Mouse (Mus musculus) midbrain, embryonic 15.5 days (tissue): ENCODE measurements around the gene Parvb. TPM values are rescaled to one million over a fixed set of nuclear protein-coding genes. Genes with fewer than 3 reads are reported as not detected.
A peak's percentile ranks its signal among the peaks of the same experiment; 100 is the strongest.

Experiments
- ATAC-seq: fragments of 200-750 bp; cut with Nextera tagmentation; replicated peaks from 2 replicates; pipeline ENCODE4 v1.8.0; 2017; ENCODE audit warnings: moderate TSS enrichment
- H3K27ac ChIP-seq: fragments of 300-500 bp; sonication (generic); 2 replicates; pipeline ENCODE4 v1.5.1; 2015; ENCODE audit warnings: mild to moderate bottlenecking, inconsistent platforms
- H3K27me3 ChIP-seq: fragments of 300-500 bp; sonication (generic); replicated peaks from 2 replicates; pipeline ENCODE4 v1.6.1; 2015; ENCODE audit warnings: inconsistent platforms
- H3K36me3 ChIP-seq: fragments of 300-500 bp; sonication (generic); replicated peaks from 2 replicates; pipeline ENCODE4 v1.6.1; 2015; ENCODE audit warnings: inconsistent platforms
- H3K4me1 ChIP-seq: fragments of 300-500 bp; sonication (generic); 2 replicates; pipeline ENCODE4 v1.6.1; 2015; ENCODE audit warnings: inconsistent platforms
- H3K4me2 ChIP-seq: fragments of 300-500 bp; sonication (generic); 2 replicates; pipeline ENCODE4 v1.6.1; 2015; ENCODE audit warnings: inconsistent platforms, mild to moderate bottlenecking, moderate library complexity
- H3K4me3 ChIP-seq: fragments of 300-500 bp; sonication (generic); 2 replicates; pipeline ENCODE4 v1.5.1; 2015; ENCODE audit warnings: mild to moderate bottlenecking, inconsistent platforms
- H3K9ac ChIP-seq: fragments of 300-500 bp; sonication (generic); 2 replicates; pipeline ENCODE4 v1.6.1; 2015; ENCODE audit warnings: mild to moderate bottlenecking, inconsistent platforms
- H3K9me3 ChIP-seq: fragments of 300-500 bp; sonication (generic); 2 replicates; pipeline ENCODE4 v1.6.1; 2016; ENCODE audit warnings: inconsistent platforms
- WGBS: fragments of 180-500 bp; shearing (Covaris S2); methylation state at CpG from one replicate; pipeline ENCODE4 v1.1.7; 2015; ENCODE audit warnings: mixed read lengths; 5-methylcytosine and 5-hydroxymethylcytosine counted together
- polyA plus RNA-seq: library from polyadenylated mRNA; unstranded; fragments of >200 nt; fragmentation: Nextera tagmentation; extraction: Ambion mirVana; gene quantifications from 2 replicates; pipeline ENCODE4 v1.2.1, GENCODE M21; 2015

Parvb gene
- 4.2 and 5.4 TPM in 2 replicates for polyA plus RNA-seq

GRCm38 (mm10) chr15:84231721-84232561 lies at the start of gene Parvb:
TSS of gene Parvb (plus strand) at chr15:84232043.
- Histone ChIP-seq H3K36me3 (no peaks in the 10 kb centered on the region), H3K9ac (peak within 1 kb of the TSS; percentile 28), H3K4me2 (peak within 1 kb of the TSS; percentile 86), H3K9me3 (no peaks in the 10 kb centered on the region), H3K4me3 (peak within 1 kb of the TSS; percentile 37), H3K4me1 (peaks cover 44% of the 10 kb centered on the region), H3K27me3 (no peaks in the 10 kb centered on the region), H3K27ac (peak within 1 kb of the TSS; percentile 74)
- ATAC-seq = peak; percentile 54
- WGBS = under 1% methylated on average over 53 of the region's 53 CpGs

- H3K27ac ChIP-seq = no peak overlapping the region
- ATAC-seq = no peak
- H3K27me3 ChIP-seq = no peaks in the 10 kb centered on the region
- 64% methylated on average over 1 of the region's 1 CpGs for WGBS
- no peaks in the 10 kb centered on the region for H3K36me3 ChIP-seq
- H3K4me2 ChIP-seq = no peak overlapping the region
- H3K9ac ChIP-seq = no peak overlapping the region
- H3K4me3 ChIP-seq = no peak overlapping the region
- no peaks in the 10 kb centered on the region for H3K9me3 ChIP-seq
- no peaks in the 10 kb centered on the region for H3K4me1 ChIP-seq
Measured at GRCm38 (mm10) chr15:84183967-84184366, 47.9 kb upstream of the Parvb start.

- H3K4me1 ChIP-seq = no peaks in the 10 kb centered on the region
- H3K4me2 ChIP-seq = no peak overlapping the region
- H3K9ac ChIP-seq = no peak overlapping the region
- H3K27ac ChIP-seq = no peak overlapping the region
- no peaks in the 10 kb centered on the region for H3K36me3 ChIP-seq
- ATAC-seq = no peak
- 49% methylated on average over 4 of the region's 4 CpGs for WGBS
- H3K9me3 ChIP-seq = no peaks in the 10 kb centered on the region
- H3K4me3 ChIP-seq = no peak overlapping the region
- H3K27me3 ChIP-seq = no peaks in the 10 kb centered on the region
Measured at GRCm38 (mm10) chr15:84186196-84186595, 45.6 kb upstream of the Parvb start.

GRCm38 (mm10) chr15:84188887-84189530 lies 42.8 kb upstream of the Parvb start:
- WGBS = 56% methylated on average over 2 of the region's 2 CpGs
- Histone ChIP-seq H3K27ac (no peak overlapping the region), H3K4me2 (no peak overlapping the region), H3K4me1 (peaks cover 17% of the 10 kb centered on the region), H3K9me3 (no peaks in the 10 kb centered on the region), H3K9ac (no peak overlapping the region), H3K36me3 (no peaks in the 10 kb centered on the region), H3K4me3 (no peak overlapping the region), H3K27me3 (no peaks in the 10 kb centered on the region)
- ATAC-seq = no peak

- Histone ChIP-seq H3K9me3 (no peaks in the 10 kb centered on the region), H3K27me3 (no peaks in the 10 kb centered on the region), H3K4me2 (no peak overlapping the region), H3K4me1 (peaks cover 17% of the 10 kb centered on the region), H3K36me3 (no peaks in the 10 kb centered on the region), H3K4me3 (no peak overlapping the region), H3K9ac (no peak overlapping the region), H3K27ac (no peak overlapping the region)
- ATAC-seq = no peak
- WGBS = 51% methylated on average over 3 of the region's 3 CpGs
Measured at GRCm38 (mm10) chr15:84189881-84190280, 42.0 kb upstream of the Parvb start.

- WGBS = 2% methylated on average over 9 of the region's 9 CpGs
- ATAC-seq = peak; percentile 6; the same call in 1 of the 2 replicates
Measured at GRCm38 (mm10) chr15:84191724-84192057, 40.2 kb upstream of the Parvb start.

GRCm38 (mm10) chr15:84192058-84192791 lies 39.6 kb upstream of the Parvb start, which contains the start of gene Samm50:
TSS of gene Samm50 (plus strand) at chr15:84192241.
- Histone ChIP-seq H3K27me3 (no peaks in the 10 kb centered on the region), H3K4me2 (peak within 1 kb of the TSS; percentile 58), H3K9ac (peak within 1 kb of the TSS; percentile 68), H3K4me1 (peaks cover 17% of the 10 kb centered on the region), H3K9me3 (no peaks in the 10 kb centered on the region), H3K27ac (peak within 1 kb of the TSS; percentile 89), H3K36me3 (0 out of 2 replicates have a peak, but pooled peaks cover 2% of the 10 kb centered on the region), H3K4me3 (peak within 1 kb of the TSS; percentile 67)
- peak; percentile 99 for ATAC-seq
- WGBS = 3% methylated on average over 48 of the region's 48 CpGs

More at GRCm38 (mm10) chr15:84191724-84192057, 40.2 kb upstream of the Parvb start:
- peak overlapping the region; percentile 67 for H3K4me3 ChIP-seq
- peak overlapping the region; percentile 68 for H3K9ac ChIP-seq
- H3K4me1 ChIP-seq = peaks cover 17% of the 10 kb centered on the region
- H3K27me3 ChIP-seq = no peaks in the 10 kb centered on the region
- H3K27ac ChIP-seq = peak overlapping the region; percentile 89
- peak overlapping the region; percentile 58 for H3K4me2 ChIP-seq
- no peaks in the 10 kb centered on the region for H3K9me3 ChIP-seq
- no peaks in the 10 kb centered on the region for H3K36me3 ChIP-seq

- Histone ChIP-seq H3K9ac (no peak overlapping the region), H3K4me2 (no peak overlapping the region), H3K4me3 (no peak overlapping the region), H3K9me3 (no peaks in the 10 kb centered on the region), H3K27me3 (no peaks in the 10 kb centered on the region), H3K36me3 (peaks cover 39% of the 10 kb centered on the region), H3K4me1 (peaks cover 13% of the 10 kb centered on the region), H3K27ac (no peak overlapping the region)
- 91% methylated on average over 8 of the region's 8 CpGs for WGBS
- ATAC-seq = no peak
Measured at GRCm38 (mm10) chr15:84196486-84197165, 35.2 kb upstream of the Parvb start.

- Histone ChIP-seq H3K4me3 (no peak overlapping the region), H3K9me3 (no peaks in the 10 kb centered on the region), H3K27me3 (no peaks in the 10 kb centered on the region), H3K27ac (no peak overlapping the region), H3K9ac (no peak overlapping the region), H3K36me3 (peaks cover 57% of the 10 kb centered on the region; the same call in 1 of the 2 replicates), H3K4me1 (peaks cover under 1% of the 10 kb centered on the region), H3K4me2 (no peak overlapping the region)
- no peak for ATAC-seq
- 98% methylated on average over 4 of the region's 4 CpGs for WGBS
Measured at GRCm38 (mm10) chr15:84207327-84207726, 24.5 kb upstream of the Parvb start.

GRCm38 (mm10) chr15:84209517-84210412 lies 22.1 kb upstream of the Parvb start:
- WGBS = 90% methylated on average over 11 of the region's 11 CpGs
- H3K36me3 ChIP-seq = peaks cover 41% of the 10 kb centered on the region; the same call in 1 of the 2 replicates

GRCm38 (mm10) chr15:84210461-84210860 lies 21.4 kb upstream of the Parvb start:
- peaks cover 40% of the 10 kb centered on the region; the same call in 1 of the 2 replicates for H3K36me3 ChIP-seq
- H3K9me3 ChIP-seq = no peaks in the 10 kb centered on the region

More at GRCm38 (mm10) chr15:84209517-84210412, 22.1 kb upstream of the Parvb start:
- Histone ChIP-seq H3K9ac (no peak overlapping the region), H3K27me3 (no peaks in the 10 kb centered on the region), H3K27ac (no peak overlapping the region), H3K9me3 (no peaks in the 10 kb centered on the region), H3K4me1 (peaks cover 4% of the 10 kb centered on the region), H3K4me2 (no peak overlapping the region), H3K4me3 (no peak overlapping the region)
- no peak for ATAC-seq

More at GRCm38 (mm10) chr15:84210461-84210860, 21.4 kb upstream of the Parvb start:
- peaks cover 4% of the 10 kb centered on the region for H3K4me1 ChIP-seq
- H3K9ac ChIP-seq = no peak overlapping the region
- H3K27me3 ChIP-seq = no peaks in the 10 kb centered on the region
- no peak overlapping the region for H3K4me3 ChIP-seq
- H3K4me2 ChIP-seq = no peak overlapping the region
- ATAC-seq = no peak
- 96% methylated on average over 13 of the region's 13 CpGs for WGBS
- H3K27ac ChIP-seq = no peak overlapping the region
